Mouse (Mus musculus) right cerebral cortex, postnatal 36 days (tissue): ENCODE measurements around the gene Gm40193.
A peak's percentile ranks its signal among the peaks of the same experiment; 100 is the strongest.
"Not testable (repeated sequence)": the region's sequence is repeated elsewhere in the genome, so short reads cannot be mapped to it uniquely, and the experiment has no call there.

ENCODE experiments used
- DNase-seq, 2 experiments: peaks; one replicate each; pipeline ENCODE4 v3.0.0; 2022; ENCODE audit warnings: low spot score in 2 of 2, mixed read lengths in 1 of 2

The Gm40193 gene

DNA sequence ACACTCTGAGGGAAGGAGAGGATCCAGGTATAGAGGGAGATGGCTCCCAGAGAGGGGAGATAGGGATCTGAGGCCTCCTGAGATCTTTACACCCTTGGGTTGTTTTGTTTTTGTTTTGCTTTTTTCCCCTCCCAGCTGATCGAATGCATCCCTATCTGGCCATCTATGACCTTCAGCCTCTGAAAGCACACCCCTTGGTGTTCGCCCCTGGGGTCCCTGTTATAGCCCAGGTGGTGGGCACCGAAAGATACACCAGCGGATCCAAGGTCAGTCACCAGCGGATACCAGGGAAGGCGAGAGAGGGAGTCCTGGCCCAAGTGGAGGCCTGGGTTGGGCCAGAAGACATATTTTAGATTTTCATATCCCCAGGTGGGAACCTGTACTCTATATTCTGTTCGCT is 8.2 kb upstream of the Gm40193 start:
- DNase-seq, result no peak

DNA sequence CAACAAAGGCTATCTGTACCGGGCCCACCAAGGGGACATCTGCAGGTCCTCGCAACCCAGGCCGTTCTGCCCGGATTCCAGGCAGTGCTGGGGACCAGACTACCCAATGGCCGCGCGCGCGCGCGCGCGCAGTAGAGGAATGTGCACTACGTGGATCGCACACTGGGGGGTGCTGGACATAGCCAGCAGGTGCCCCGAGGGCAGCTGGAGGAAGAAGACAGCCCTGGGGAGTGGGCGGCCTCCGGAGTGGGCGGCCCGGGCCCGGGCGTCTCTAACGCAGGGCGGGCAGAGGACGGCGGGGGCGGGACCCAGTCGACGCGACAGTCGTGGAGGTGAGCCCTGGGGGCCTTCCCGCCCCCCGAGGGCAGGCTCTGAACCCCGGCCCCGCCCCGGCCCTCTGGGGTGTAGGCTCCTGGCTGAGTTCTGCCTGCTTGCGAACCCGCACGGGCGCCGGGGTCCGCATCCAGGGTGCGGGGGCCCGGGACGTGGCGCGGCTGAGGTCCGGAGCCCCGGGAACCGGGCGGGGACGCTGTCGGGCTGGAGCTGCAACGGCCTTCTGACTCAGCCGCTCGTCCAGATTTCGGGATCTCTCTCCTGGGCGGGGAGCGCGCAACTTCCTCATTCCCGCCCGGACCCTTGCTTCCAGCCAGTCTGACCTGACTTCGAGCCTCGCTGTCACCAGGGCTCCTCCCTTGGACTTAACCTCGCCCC is 7.3 kb upstream of the Gm40193 start, which contains the start of gene Pld2:
Gene Pld2 (plus strand): TSS at position 188 of the 711 bp plus-strand sequence.
- DNase-seq, result peak; percentile 61 to 62

DNA sequence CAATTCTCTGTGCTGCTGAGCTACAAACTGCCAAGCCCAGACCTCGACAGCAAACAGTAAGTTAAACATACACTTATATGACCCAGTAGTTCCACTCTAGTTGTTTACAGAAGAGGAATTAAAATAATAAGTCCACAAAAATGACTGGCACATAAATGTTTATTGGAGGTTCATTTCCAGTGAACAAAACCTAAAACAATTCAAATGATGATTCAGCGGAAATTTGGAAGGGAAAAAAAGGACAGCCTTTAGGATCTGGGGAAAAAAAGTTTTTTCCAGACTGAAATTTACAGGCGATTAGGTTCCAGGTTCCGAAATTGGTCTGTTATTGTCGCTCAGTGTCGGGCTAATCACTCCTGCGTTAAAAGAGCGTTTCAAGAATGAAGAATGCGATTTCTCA is 6.7 kb upstream of the Gm40193 start:
- no peak for DNase-seq

DNA sequence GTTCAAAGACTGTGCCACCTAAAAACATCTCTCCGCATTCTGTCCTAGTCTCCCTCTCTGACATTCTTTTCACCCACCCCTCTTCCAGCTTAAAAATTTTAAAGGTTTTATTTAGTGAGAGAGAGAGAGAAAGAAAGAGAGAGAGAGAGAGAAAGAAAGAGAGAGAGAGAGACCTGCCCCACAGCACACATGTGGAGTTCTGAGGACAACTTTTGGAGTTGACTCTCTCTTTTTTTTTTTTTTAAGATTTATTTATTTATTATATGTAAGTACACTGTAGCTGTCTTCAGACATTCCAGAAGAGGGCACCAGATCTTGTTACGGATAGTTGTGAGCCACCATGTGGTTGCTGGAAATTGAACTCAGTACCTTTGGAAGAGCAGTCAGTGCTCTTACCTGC is 1.7 kb downstream of the Gm40193 start:
- not testable (repeated sequence) for DNase-seq

DNA sequence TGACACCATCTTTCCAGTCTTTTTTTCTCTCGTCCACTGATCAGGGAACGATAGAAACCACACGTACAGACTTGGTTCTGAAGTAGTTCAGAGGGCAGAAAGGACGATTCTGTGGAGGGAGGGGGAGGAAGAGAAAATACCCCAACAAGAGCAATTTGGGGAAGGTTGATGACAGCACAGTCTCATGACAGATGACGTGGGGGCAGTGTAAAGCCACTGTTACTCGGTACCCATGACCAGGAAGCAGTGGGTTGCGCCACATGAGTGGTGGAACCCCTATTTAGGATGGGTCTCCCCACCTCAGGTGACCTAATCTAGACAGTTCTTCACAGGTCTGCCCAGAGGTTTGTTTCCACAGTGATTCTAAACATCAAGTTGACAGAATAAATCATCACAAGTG is 4.1 kb downstream of the Gm40193 start:
- no peak for DNase-seq

DNA sequence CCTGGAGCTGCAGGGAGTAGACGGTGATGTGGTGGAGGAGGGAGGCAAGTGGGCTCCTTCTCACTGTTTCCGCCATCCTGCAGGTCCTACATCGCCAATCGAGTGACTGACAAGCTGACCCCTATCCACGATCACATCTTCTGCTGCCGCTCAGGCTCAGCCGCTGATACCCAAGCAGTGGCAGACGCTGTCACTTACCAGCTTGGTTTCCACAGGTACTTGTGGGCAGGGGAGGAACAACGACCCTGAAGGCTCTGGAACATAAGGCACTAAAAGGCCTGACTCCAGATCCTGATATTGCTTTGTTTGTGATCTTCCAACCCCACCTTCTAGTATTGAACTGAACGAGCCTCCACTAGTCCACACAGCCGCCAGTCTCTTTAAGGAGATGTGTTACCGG is 6.5 kb downstream of the Gm40193 start:
- DNase-seq, result no peak

DNA sequence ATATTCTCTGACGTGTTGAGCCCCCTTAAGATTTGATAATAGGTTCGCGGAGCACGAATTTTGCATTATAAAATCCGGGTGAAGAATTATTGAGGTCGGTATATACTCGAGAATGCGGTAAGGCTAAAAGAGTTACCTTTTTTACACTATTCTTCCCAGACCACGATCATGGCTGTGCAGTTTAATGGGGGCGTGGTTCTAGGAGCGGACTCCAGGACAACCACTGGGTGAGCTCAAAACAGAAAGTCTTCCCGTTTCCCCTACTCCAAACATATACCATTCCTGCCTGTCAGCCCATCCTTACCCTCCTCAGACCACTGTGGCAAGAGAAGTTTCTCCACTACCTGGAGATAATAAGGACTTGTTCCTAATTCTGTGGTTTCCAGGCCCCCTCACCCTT is 7.0 kb downstream of the Gm40193 start:
- DNase-seq, result no peak

DNA sequence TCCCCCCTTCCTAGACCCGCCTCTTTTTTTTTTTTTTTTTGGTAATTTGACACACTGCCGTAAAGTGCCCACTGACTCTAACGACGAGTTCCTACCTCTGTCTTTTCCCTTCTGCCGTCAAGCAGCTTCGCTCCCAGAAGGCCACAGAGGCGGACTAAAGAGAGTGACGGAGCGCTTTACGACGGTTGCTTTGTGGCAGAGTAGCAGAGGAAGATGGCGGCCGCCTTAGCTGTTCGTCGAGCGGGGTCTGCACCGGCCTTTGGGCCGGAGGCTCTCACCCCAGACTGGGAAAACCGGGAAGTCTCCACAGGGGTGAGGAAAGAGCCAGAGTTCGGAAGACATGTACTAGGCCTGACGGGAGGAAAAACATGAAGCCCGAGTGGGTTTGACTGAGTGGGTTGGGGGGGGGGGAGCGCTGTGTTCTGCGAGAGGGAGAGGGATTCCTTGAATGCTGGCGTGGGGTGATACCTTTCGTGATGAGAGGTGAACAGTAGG is 7.5 kb downstream of the Gm40193 start, which contains the start of gene Psmb6:
Gene Psmb6 (plus strand): TSS at position 184 of the 495 bp plus-strand sequence.
- peak; percentile 89 to 95 for DNase-seq

DNA sequence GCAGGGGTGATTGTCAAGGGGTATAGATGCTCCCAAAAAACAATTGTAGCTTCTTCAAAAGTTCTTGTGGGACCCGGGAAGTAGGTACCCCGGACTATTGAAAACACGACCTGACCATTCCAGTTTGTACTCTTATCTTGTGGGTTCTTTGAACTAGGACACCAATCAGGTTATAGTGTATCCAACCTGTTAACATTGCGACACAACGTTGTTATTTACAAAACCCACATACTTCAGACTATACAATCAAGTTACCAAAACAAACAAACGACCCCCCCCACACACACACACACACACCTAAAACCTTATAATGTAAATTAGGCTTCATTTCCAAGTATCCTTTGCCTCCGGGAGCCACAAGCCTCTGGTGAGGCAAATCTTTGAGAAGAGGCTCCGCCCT is 8.0 kb downstream of the Gm40193 start:
- no peak for DNase-seq

DNA sequence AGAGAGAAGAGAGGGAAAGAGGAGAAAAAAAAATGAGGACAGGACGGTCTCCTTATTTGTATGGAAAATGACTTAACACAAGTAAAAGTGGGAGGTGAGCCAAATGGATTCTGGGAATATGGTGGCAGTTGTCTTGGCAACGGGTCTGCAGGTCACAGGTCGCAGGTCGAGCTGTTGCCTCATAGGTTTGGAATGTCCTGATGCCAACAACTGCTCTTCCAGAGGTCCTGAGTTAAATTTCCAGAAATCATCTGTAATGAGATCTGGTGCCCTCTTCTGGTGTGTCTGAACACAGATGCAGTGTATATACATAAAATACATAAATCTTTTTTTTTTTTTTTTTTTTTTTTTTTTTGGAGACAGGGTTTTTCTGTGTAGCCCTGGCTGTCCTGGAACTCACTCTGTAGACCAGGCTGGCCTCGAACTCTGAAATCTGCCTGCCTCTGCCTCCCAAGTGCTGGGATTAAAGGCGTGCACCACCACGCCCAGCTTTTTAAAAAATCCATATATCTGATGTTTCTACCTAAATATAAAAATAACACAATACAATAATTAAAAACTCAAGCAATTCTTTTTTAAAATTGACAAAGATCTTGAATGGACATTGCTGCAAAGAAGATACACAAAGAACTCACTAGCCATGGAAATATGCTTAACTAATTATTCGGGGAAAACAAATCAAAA is 9.3 kb downstream of the Gm40193 start:
- DNase-seq, result not testable (repeated sequence)

DNA sequence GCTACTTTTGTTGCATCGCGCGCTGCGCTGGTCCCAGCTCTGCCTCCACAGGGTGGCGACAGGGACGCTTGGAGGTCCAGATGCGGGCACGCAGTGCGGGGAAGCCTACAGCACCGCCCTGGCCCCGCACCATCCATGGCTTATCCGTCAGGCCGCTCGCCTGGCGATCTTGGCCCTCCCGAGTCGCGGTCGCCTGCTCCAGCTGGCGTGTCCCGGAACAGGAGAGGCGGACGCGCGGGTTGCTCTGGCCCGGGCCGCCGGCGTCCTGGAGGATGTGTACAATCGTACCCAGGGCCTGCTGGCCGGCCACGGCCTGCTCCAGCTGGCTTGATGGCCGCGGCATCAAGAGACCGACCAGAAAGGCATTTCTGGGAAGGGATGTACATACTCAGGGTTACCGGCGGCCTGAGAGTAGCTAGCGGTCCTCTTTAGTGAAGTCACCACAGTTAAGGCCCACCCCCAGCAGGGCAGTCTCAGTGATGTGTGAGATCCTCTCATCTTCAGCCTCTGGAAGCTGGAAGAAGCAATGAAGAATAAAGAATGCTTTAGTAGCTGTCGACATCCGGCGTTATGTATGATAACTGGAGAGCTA is 12.5 kb downstream of the Gm40193 start:
- no peak for DNase-seq

DNA sequence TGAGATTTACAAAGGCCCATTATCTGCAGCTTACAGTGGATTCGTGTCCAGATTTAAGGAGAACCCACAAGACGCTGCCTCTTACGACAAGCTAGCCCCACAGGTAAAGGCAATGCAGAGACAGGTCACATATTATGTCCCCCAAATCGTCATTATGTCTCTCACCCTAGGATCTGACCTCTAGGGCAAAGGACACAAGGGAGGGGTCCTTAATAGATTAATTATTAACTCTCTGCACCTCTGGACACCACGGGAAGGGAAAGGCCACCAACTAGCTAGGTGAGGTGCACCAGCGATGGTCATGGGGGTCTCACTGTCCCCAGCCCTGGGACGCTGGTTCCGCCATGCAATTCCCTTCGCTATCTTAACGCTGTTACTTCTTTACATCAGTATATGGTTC is 13.8 kb downstream of the Gm40193 start, which contains the start of gene Gltpd2:
Gene Gltpd2 (plus strand): TSS at position 274 of the 400 bp plus-strand sequence.
- DNase-seq, result no peak

DNA sequence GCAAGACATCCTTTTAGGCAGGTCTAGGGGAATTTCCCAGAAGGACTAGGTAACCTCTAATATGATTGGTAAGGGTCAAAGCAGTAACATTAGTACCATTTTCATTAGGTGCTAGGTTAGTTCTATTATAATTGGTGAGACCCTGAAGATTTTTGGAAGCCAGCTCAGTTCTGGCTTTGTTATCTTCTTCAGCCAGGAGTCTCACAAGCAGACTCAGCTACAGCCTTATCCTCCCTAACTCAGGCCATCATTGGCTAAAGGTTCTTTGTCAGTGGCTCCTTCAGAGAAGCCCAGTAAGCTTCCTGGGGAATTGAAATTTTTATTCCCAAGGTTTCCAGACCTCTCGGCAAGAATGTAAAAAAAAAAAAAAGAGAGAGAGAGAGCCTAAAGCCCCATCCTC is 14.3 kb downstream of the Gm40193 start:
- no peak for DNase-seq

DNA sequence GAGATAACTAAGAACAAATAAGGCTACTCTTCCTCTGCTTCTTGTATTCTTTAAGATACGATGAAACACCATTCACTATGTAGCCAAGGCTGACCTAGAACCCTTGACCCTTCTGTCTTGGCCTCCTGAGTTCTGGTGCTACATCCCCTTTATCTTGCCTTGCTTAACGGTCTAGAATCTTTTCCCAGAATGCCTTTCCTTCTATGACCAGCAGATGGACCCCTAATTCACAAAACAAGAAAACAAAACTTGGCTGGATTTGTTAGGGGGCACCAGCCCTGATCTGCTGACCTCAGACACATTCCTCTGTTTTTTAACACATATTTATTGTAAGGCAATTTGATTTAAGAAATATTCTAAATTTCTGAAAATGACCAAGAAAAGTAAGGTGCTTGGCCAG is 16.4 kb downstream of the Gm40193 start:
- DNase-seq, result no peak

DNA sequence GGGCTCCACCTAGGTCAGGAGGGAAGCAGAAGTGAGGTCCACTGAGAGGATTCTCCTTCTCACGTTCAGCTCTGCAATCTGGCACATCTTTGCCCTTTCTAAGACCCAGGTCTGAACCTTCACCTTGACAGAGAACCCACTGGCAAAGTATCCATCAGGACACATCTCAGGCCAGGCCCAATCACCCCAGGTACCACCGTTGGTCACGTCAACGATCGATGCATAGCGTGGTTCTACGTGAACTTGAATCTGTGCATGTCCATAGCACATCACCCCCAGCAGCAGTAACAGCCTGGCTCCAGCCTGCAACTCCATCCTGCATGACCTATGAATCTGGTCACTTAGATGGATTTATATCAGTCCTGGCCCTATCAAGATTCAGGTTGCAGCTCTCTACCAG is 18.5 kb downstream of the Gm40193 start, which contains the start of gene Vmo1:
Gene Vmo1 (minus strand): TSS at position 329 of the 400 bp plus-strand sequence.
- DNase-seq, result no peak

DNA sequence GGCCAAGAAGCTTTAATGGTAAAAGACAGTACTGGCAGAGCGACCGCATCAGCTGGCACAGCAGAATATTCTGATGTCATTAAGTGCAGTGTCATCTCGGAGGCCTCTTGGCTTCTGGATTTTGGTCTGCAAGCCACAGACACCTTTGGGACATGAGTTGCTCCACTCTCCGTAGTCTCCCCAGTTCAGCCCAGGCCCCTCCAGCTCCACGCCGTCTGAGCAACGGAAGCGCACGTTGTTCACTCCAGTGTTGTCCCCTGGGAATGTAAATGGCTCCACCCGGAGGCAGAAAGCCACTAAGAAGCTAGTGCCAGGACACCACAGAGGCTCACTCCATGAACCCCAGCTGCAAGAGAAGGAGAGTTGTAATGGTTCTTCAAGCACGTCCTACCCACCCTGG is 19.2 kb downstream of the Gm40193 start:
- DNase-seq, result no peak

DNA sequence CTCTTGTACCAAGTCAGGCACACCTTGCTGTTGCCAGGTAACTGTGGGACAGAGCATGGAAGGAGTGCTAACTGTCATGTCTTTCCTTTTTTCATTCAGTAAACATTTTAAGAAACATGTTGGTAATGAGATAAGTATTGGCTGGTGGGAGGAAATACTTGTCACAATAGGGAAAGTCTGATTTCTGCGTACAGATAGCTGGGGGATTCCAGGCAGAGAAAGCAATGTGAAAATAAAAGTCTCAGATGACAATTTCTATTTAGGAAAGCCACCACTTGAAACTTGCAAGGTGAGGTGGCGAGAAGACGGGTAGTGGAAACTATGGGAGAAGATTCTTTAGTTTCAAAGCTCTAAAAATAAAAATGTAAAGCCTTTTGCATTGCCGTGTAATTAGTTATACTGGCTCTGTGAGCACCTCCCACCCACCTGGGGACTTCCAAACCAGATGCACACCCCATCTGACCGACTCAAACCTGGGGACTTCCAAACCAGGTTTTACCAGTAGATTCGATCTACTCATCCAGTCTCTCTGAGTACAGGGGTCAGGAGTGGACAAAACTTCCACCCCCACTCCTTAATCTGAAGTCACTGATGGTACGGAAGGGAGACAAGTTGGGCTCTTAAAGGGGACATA is 19.9 kb downstream of the Gm40193 start:
- DNase-seq, result no peak

DNA sequence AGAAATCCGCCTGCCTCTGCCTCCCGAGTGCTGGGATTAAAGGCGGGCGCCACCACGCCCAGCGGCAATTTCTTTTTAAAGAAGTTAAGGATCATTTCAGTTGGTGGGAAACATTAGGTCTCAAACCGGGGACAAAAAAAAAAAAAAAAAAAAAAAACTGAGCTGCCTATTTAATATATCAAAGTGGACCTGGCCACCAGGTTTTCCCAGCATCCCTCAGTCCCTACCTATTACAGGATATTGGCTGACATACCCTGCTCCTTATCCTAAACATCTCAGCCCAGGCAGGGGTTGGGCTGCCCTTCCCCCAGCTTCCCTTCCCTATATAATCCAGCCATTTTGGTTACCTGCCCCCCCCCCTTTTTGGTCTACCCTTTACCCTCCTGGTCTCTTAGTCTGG is 20.9 kb downstream of the Gm40193 start:
- no peak for DNase-seq

DNA sequence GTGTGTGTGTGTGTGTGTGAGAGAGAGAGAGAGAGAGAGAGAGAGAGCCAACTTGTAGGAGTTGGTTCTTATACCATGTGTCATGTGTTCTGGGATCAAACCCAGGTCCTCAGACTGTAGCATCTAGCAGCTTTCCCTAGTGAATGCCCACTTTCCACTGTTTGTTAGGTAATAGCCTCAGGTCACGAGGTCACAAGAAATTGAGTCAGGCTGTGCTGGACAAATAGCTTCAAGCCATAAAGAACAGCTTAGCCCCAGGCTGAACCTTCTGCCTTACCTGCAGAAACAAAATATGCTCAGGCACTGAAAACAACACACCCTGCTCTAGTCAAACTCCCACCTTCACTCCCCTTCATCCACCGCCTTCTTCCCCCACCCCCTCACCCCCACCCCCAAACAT is 21.5 kb downstream of the Gm40193 start:
- DNase-seq, result no peak

DNA sequence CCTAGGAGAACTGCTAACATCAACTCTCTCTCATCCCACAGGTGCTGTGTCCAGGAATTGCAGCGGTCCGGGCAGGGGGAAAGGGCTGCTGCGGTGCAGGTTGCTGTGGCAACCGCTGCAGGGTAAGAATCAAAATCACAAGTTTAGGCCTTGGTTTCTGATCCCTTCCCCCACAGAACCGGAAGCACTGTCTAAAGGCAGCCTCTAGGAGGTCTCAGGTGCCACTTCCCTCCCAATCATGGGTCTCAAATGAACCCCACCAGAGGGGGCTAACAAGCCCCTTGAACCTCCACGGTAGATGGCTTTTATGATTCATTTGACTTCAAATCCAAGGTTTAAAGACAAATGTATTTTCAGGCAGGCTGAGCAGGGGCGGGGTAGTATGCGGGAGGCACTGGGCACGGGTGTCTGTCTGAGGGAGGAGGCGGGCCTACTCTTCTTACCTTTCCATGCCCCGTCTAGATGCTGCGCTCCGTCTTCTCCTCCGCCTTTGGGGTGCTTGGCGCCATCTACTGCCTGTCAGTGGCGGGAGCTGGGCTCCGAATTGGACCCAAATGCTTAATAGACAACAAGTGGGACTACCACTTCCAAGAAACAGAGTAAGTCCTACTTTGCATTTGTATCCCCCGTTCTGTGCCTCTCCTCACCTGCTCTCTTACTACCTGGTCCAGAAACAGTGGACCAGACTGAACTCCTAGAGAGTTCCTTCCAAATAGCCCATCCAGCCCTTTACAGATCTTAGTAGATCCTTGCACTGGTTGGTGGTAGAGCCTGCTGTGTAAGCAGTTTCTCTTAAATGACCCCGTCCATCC is 22.8 kb downstream of the Gm40193 start:
- DNase-seq, result peak in 1 of 2 experiments; percentile 22

DNA sequence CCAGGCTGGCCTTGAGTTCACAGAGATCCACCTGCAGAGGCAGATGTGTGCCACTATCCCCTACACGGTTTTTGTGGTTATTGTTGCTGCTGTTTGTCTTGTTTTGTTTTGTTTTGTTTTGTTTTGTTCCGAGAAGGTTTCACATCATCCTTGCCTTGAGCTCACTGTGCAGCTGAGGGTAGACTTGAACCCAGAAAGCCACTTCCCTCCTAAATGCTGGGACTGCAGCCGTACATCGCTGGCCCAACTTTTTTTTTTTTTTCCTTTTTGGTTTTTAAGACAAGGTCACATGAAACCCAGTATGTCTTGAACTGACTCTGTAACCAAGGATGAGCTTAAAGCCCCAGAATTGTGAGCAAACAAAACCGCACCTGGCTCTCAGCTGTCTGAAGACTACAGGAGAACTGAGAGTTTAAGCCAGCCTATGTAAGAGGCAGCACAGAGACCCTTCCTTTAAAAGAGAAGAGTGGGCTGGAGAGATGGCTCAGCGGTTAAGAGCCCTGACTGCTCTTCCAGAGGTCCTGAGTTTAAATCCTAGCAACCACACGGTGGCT is 25.7 kb downstream of the Gm40193 start:
- DNase-seq, result no peak
